Mouse (Mus musculus) T-helper 17 cell (primary cell): ENCODE measurements around the gene Des.

ENCODE experiments used
- in situ Hi-C, 2 experiments: fragments of 300-600 bp; cut with MboI, MseI; formaldehyde crosslinking; loops; 1 replicate in 1 of 2; 2 replicates in 1 of 2; pipeline ENCODE4 v1.15.1; 2025; ENCODE audit warnings: high pct_unique_total_duplicates in 2 of 2

The Des gene

GRCm38 (mm10) chr1:75381482-75382355 is 21.6 kb downstream of the Des start:
- in situ Hi-C loops, result no loop called here

GRCm38 (mm10) chr1:75382356-75383071 is 22.4 kb downstream of the Des start:
- in situ Hi-C loops, result no loop called here

GRCm38 (mm10) chr1:75384470-75385141 is 24.5 kb downstream of the Des start:
- in situ Hi-C loops, result no loop called here

GRCm38 (mm10) chr1:75385142-75385730 is 25.1 kb downstream of the Des start:
- in situ Hi-C loops, result no loop called here

GRCm38 (mm10) chr1:75386149-75386548 is 26.0 kb downstream of the Des start:
- in situ Hi-C loops, result no loop called here

GRCm38 (mm10) chr1:75387469-75387928 is 27.4 kb downstream of the Des start:
- in situ Hi-C loops, result no loop called here

- in situ Hi-C loops, result no loop called here
Observed at GRCm38 (mm10) chr1:75387929-75388897, 28.1 kb downstream of the Des start.

GRCm38 (mm10) chr1:75388898-75389515 is 28.9 kb downstream of the Des start:
- in situ Hi-C loops, result no loop called here

- in situ Hi-C loops, result no loop called here
Observed at GRCm38 (mm10) chr1:75393139-75393538, 33.0 kb downstream of the Des start.

- in situ Hi-C loops, result no loop called here
Observed at GRCm38 (mm10) chr1:75393846-75394245, 33.7 kb downstream of the Des start.

- in situ Hi-C loops, result no loop called here
Observed at GRCm38 (mm10) chr1:75398761-75399402, 38.8 kb downstream of the Des start.

GRCm38 (mm10) chr1:75399755-75400492 is 39.8 kb downstream of the Des start:
- in situ Hi-C loops, result loop anchor here (5.0 to 10.0 kb wide), 2 partner anchors 62 to 1875 kb away; no protein-coding TSS in a partner anchor

GRCm38 (mm10) chr1:75400493-75401115 is 40.5 kb downstream of the Des start:
- in situ Hi-C loops, result loop anchor here (5.0 to 10.0 kb wide), 2 partner anchors 62 to 1874 kb away; no protein-coding TSS in a partner anchor

- in situ Hi-C loops, result loop anchor here in 1 of 2 experiments (10.0 kb wide), 1 partner anchor 1869 kb away; no protein-coding TSS in a partner anchor
Observed at GRCm38 (mm10) chr1:75405547-75405946, 45.4 kb downstream of the Des start.

GRCm38 (mm10) chr1:75406173-75406572 is 46.0 kb downstream of the Des start:
- in situ Hi-C loops, result loop anchor here in 1 of 2 experiments (10.0 kb wide), 1 partner anchor 1869 kb away; no protein-coding TSS in a partner anchor

- in situ Hi-C loops, result loop anchor here in 1 of 2 experiments (10.0 kb wide), 1 partner anchor 1868 kb away; no protein-coding TSS in a partner anchor
Observed at GRCm38 (mm10) chr1:75407056-75407455, 46.9 kb downstream of the Des start.

GRCm38 (mm10) chr1:75408210-75408609 is 48.1 kb downstream of the Des start:
- in situ Hi-C loops, result loop anchor here in 1 of 2 experiments (10.0 kb wide), 1 partner anchor 1867 kb away; no protein-coding TSS in a partner anchor

GRCm38 (mm10) chr1:75409950-75410349 is 49.8 kb downstream of the Des start:
- in situ Hi-C loops, result loop anchor here in 1 of 2 experiments (10.0 kb wide), 1 partner anchor 1865 kb away; no protein-coding TSS in a partner anchor
